Mouse (Mus musculus) urinary bladder, postnatal 36 days (tissue): ENCODE measurements around the gene Gaa.

ENCODE experiments used
- DNase-seq, 2 experiments: peaks; one replicate each; pipeline ENCODE4 v3.0.0; 2022; ENCODE audit warnings: low spot score in 2 of 2, mixed read lengths in 1 of 2

Gaa gene

GRCm38 (mm10) chr11:119300986-119301385 is 33.3 kb downstream of the Gaa start:
- no peak for DNase-seq

GRCm38 (mm10) chr11:119304904-119305712 is 37.4 kb downstream of the Gaa start:
- no peak for DNase-seq

GRCm38 (mm10) chr11:119306762-119307657 is 39.3 kb downstream of the Gaa start:
- DNase-seq: peak in 1 of 2 experiments; percentile 36

GRCm38 (mm10) chr11:119307658-119307867 is 39.9 kb downstream of the Gaa start, which contains the start of gene Card14:
TSS of gene Card14 (plus strand) at chr11:119307768.
- no peak for DNase-seq

- no peak for DNase-seq
Observed at GRCm38 (mm10) chr11:119307916-119308315, 40.2 kb downstream of the Gaa start.

GRCm38 (mm10) chr11:119310621-119311020 is 42.9 kb downstream of the Gaa start:
- DNase-seq: no peak

- no peak for DNase-seq
Observed at GRCm38 (mm10) chr11:119314252-119314936, 46.7 kb downstream of the Gaa start.

GRCm38 (mm10) chr11:119316720-119317119 is 49.0 kb downstream of the Gaa start:
- DNase-seq: peak in 1 of 2 experiments; percentile 38

GRCm38 (mm10) chr11:119322521-119322920 is 54.8 kb downstream of the Gaa start:
- no peak for DNase-seq

GRCm38 (mm10) chr11:119325068-119325467 is 57.4 kb downstream of the Gaa start:
- DNase-seq: no peak

GRCm38 (mm10) chr11:119330592-119330991 is 62.9 kb downstream of the Gaa start:
- no peak for DNase-seq

GRCm38 (mm10) chr11:119331970-119332369 is 64.3 kb downstream of the Gaa start:
- DNase-seq: no peak
